16 mouse cellular contexts compared by ENCODE assay signal in genomic region chr4:53153061-53153460, GRCm38 (mm10).
"Had no signal": no experiment of that assay in that cellular context is flagged by ENCODE, and none has a peak within 500 bp of the region (broad histone marks: within the 10 kb centered on the region; RNA-seq: fewer than 3 reads in every experiment).

No protein-coding gene starts in this region.

- H3K27ac ChIP-seq: kidney, postnatal 0 days; limb, embryonic 13.5 days; liver, embryonic 12.5 days; lung, embryonic 15.5 days; macrophage; midbrain, embryonic 15.5 days; neural tube, embryonic 12.5 days; stomach, embryonic 15.5 days had no signal

- H3K9me3 ChIP-seq: limb, embryonic 13.5 days; liver, embryonic 12.5 days; lung, embryonic 15.5 days; midbrain, embryonic 15.5 days; neural tube, embryonic 12.5 days; stomach, embryonic 15.5 days had no signal

- H3K9ac ChIP-seq: limb, embryonic 13.5 days; liver, embryonic 12.5 days; lung, embryonic 15.5 days; midbrain, embryonic 15.5 days; neural tube, embryonic 12.5 days; stomach, embryonic 15.5 days had no signal

- H3K27me3 ChIP-seq: limb, embryonic 13.5 days; liver, embryonic 12.5 days; lung, embryonic 15.5 days; midbrain, embryonic 15.5 days; neural tube, embryonic 12.5 days; stomach, embryonic 15.5 days had no signal

- H3K4me1 ChIP-seq: stomach, embryonic 15.5 days had no signal

- DNase-seq: kidney, adult 11 months; kidney, adult 9 months; kidney, postnatal 36 days; left cerebral cortex, postnatal 4 days; lung, postnatal 14 days; right cerebral cortex, postnatal 14 days; thymus, adult 2 months; thymus, postnatal 25 days had no signal

- H3K4me3 ChIP-seq: limb, embryonic 13.5 days; liver, embryonic 12.5 days; lung, embryonic 15.5 days; midbrain, embryonic 15.5 days; neural tube, embryonic 12.5 days; stomach, embryonic 15.5 days had no signal

- H3K36me3 ChIP-seq: limb, embryonic 13.5 days; liver, embryonic 12.5 days; lung, embryonic 15.5 days; midbrain, embryonic 15.5 days; neural tube, embryonic 12.5 days; stomach, embryonic 15.5 days had no signal
